In the genomic region with DNA sequence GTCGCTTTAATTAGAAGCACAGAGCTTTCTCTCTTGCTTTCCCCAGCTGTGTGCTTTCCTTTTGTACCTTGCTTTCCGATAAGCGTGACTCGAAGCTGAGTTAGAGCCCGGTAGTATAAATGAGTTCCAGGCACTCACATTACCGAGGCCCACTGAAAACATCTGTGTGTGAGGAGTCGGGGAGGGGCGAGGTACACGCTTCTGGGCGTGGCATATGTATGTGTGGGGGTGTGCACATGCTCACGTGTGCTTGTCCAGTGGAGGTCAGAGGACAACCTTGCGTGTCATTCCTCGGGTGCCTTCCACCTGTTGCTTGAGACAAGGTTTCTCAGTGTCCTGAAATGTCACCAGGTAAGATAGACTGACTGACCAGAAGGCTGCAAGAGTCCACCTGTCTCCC, we compare ENCODE assay signal across 28 mouse cellular contexts.
"Had no signal": no experiment of that assay in that cellular context is flagged by ENCODE, and none has a peak within 500 bp of the region (broad histone marks: within the 10 kb centered on the region; RNA-seq: fewer than 3 reads in every experiment).

No protein-coding gene starts in this region.

- H3K4me2 ChIP-seq: hindbrain, embryonic 12.5 days; hindbrain, embryonic 14.5 days; intestine, embryonic 15.5 days; limb, embryonic 12.5 days; liver, embryonic 11.5 days; liver, embryonic 13.5 days; liver, embryonic 15.5 days had no signal

- H3K4me1 ChIP-seq: hindbrain, embryonic 10.5 days; hindbrain, embryonic 12.5 days; intestine, embryonic 15.5 days; limb, embryonic 12.5 days; liver, embryonic 13.5 days; liver, embryonic 15.5 days had no signal

- H3K36me3 ChIP-seq: intestine, embryonic 15.5 days had no signal

- H3K9me3 ChIP-seq: heart, embryonic 10.5 days; hindbrain, embryonic 12.5 days; intestine, embryonic 15.5 days; limb, embryonic 12.5 days; liver, embryonic 13.5 days; liver, embryonic 15.5 days had no signal

- H3K4me3 ChIP-seq: gastrocnemius, adult 2 months; heart, adult 2 months; hindbrain, embryonic 10.5 days; hindbrain, embryonic 12.5 days; intestine, embryonic 15.5 days; layer of hippocampus, adult 2 months; left cerebral cortex, adult 2 months; limb, embryonic 12.5 days; liver, embryonic 13.5 days; liver, embryonic 15.5 days had no signal

- H3K27ac ChIP-seq: gastrocnemius, adult 2 months; heart, adult 2 months; heart, embryonic 10.5 days; hindbrain, embryonic 10.5 days; hindbrain, embryonic 12.5 days; hindbrain, embryonic 14.5 days; intestine, embryonic 15.5 days; layer of hippocampus, adult 2 months; left cerebral cortex, adult 2 months; limb, embryonic 12.5 days; liver, embryonic 13.5 days; liver, embryonic 15.5 days had no signal

- DNase-seq: gastrocnemius, adult 2 months; gastrocnemius, postnatal 10 days; gastrocnemius, postnatal 25 days; heart, adult 2 months; heart, postnatal 10 days; heart, postnatal 4 days; kidney, adult 18-20 months; kidney, adult 8-10 months; kidney, postnatal 10 days; kidney, postnatal 25 days; kidney, postnatal 4 days; liver; liver, embryonic 13.5 days; liver, postnatal 0 days had no signal

- H3K27me3 ChIP-seq: heart, embryonic 12.5 days; hindbrain, embryonic 12.5 days; intestine, embryonic 15.5 days; limb, embryonic 12.5 days; liver, embryonic 13.5 days; liver, embryonic 15.5 days had no signal

- H3K9ac ChIP-seq: heart, embryonic 12.5 days; hindbrain, embryonic 12.5 days; hindbrain, embryonic 14.5 days; intestine, embryonic 15.5 days; limb, embryonic 12.5 days; liver, embryonic 13.5 days; liver, embryonic 15.5 days; liver, postnatal 0 days had no signal

- ATAC-seq: hindbrain, embryonic 16.5 days; inflammation-experienced regulatory T-cells, adult 6 months; intestine, embryonic 15.5 days; intestine, postnatal 0 days; liver, postnatal 0 days had no signal
